Mouse (Mus musculus) bone marrow macrophage, adult 2 months (primary cell): ENCODE results near the gene Kif21b.

ENCODE experiments used
- CTCF ChIP-seq: IDR thresholded peaks from 2 replicates; pipeline ENCODE4 v1.5.1; 2012; ENCODE audit warnings: low read depth, mild to moderate bottlenecking, low read length, moderate library complexity
- POLR2A ChIP-seq: IDR thresholded peaks from 2 replicates; pipeline ENCODE4 v1.6.1; 2012; ENCODE audit warnings: mild to moderate bottlenecking, low read depth, low read length, borderline replicate concordance

- TF ChIP-seq CTCF (no peak), POLR2A (no peak)
These were observed 91.2 kb downstream of the Kif21b start for GRCm38 (mm10) chr1:136222386-136222785.
